Mouse (Mus musculus) neural tube, embryonic 14.5 days (tissue): ENCODE measurements around the gene Gpr55. TPM values are rescaled to one million over a fixed set of nuclear protein-coding genes. Genes with fewer than 3 reads are reported as not detected.

Experiments
- ATAC-seq: fragments of 200-750 bp; cut with Nextera tagmentation; 2 replicates; pipeline ENCODE4 v1.8.0; 2017; ENCODE audit warnings: low read depth, mild to moderate bottlenecking, moderate TSS enrichment, moderate library complexity
- H3K27ac ChIP-seq: fragments of 300-500 bp; sonication (generic); 2 replicates; pipeline ENCODE4 v1.5.1; 2014; ENCODE audit warnings: low read depth, mild to moderate bottlenecking, control low read depth, low read length, moderate library complexity, mixed read lengths
- H3K27me3 ChIP-seq: fragments of 300-500 bp; sonication (generic); 2 replicates; pipeline ENCODE4 v1.6.1; 2014; ENCODE audit warnings: low read length; ENCODE audit not compliant: control insufficient read depth, insufficient read depth
- H3K36me3 ChIP-seq: fragments of 300-500 bp; sonication (generic); 2 replicates; pipeline ENCODE4 v1.6.1; 2014; ENCODE audit warnings: low read length, mixed read lengths; ENCODE audit not compliant: control insufficient read depth, insufficient read depth
- H3K4me1 ChIP-seq: fragments of 300-500 bp; sonication (generic); 2 replicates; pipeline ENCODE4 v1.6.1; 2014; ENCODE audit warnings: low read length; ENCODE audit not compliant: control insufficient read depth, insufficient read depth
- H3K4me2 ChIP-seq: fragments of 300-500 bp; sonication (generic); 2 replicates; pipeline ENCODE4 v1.6.1; 2014; ENCODE audit warnings: mild to moderate bottlenecking, low read depth, low read length, control low read depth
- H3K4me3 ChIP-seq: fragments of 300-500 bp; sonication (generic); 2 replicates; pipeline ENCODE4 v1.5.1; 2014; ENCODE audit warnings: low read depth, low read length, control low read depth, mixed read lengths
- H3K9ac ChIP-seq: fragments of 300-500 bp; sonication (generic); replicated peaks from 2 replicates; pipeline ENCODE4 v1.6.1; 2014; ENCODE audit warnings: low read depth, mild to moderate bottlenecking, control low read depth, low read length, mixed read lengths
- H3K9me3 ChIP-seq: fragments of 300-500 bp; sonication (generic); 2 replicates; pipeline ENCODE4 v1.6.1; 2016; ENCODE audit warnings: low read length; ENCODE audit not compliant: control insufficient read depth
- WGBS: fragments of 180-500 bp; shearing (Covaris S2); extraction: QIAGEN DNeasy Blood & Tissue Kit; methylation state at CpG from one replicate; pipeline ENCODE4 v1.1.7; 2014; 5-methylcytosine and 5-hydroxymethylcytosine counted together
- polyA plus RNA-seq: library from polyadenylated mRNA; unstranded; fragments of >200 nt; fragmentation: Nextera tagmentation; extraction: Ambion mirVana; gene quantifications from 2 replicates; pipeline ENCODE4 v1.2.1, GENCODE M21; 2014

Gene Gpr55
- polyA plus RNA-seq, 1 experiment from 2014 or later = 0.13 TPM

- H3K9ac ChIP-seq = no peak overlapping the region
- ATAC-seq = peak; percentile 45
- peaks cover 11% of the 10 kb centered on the region for H3K4me1 ChIP-seq
- 23% methylated on average over 4 of the region's 4 CpGs for WGBS
- H3K27ac ChIP-seq = peak overlapping the region; percentile 76
- no peaks in the 10 kb centered on the region for H3K27me3 ChIP-seq
- H3K4me2 ChIP-seq = no peak overlapping the region
- no peaks in the 10 kb centered on the region for H3K9me3 ChIP-seq
- H3K4me3 ChIP-seq = no peak overlapping the region
- H3K36me3 ChIP-seq = no peaks in the 10 kb centered on the region
These were observed 32.1 kb downstream of the Gpr55 start for GRCm38 (mm10) chr1:85928688-85929065.

GRCm38 (mm10) chr1:85928057-85928687, 32.6 kb downstream of the Gpr55 start, which contains the start of gene 4933407L21Rik:
Gene 4933407L21Rik (plus strand): TSS chr1:85928483.
- H3K4me2 ChIP-seq = no peak within 1 kb of the TSS
- H3K27ac ChIP-seq = peak within 1 kb of the TSS; percentile 76
- no peak within 1 kb of the TSS for H3K4me3 ChIP-seq
- H3K36me3 ChIP-seq = no peaks in the 10 kb centered on the region
- peaks cover 6% of the 10 kb centered on the region; the same call in 1 of the 2 replicates for H3K4me1 ChIP-seq
- ATAC-seq = peak; percentile 90
- WGBS = 34% methylated on average over 4 of the region's 4 CpGs
- H3K27me3 ChIP-seq = no peaks in the 10 kb centered on the region
- no peak within 1 kb of the TSS for H3K9ac ChIP-seq
- no peaks in the 10 kb centered on the region for H3K9me3 ChIP-seq

- Histone ChIP-seq H3K4me3 (no peak overlapping the region), H3K27me3 (no peaks in the 10 kb centered on the region), H3K9me3 (no peaks in the 10 kb centered on the region), H3K4me1 (peaks cover 5% of the 10 kb centered on the region; the same call in 1 of the 2 replicates), H3K27ac (no peak overlapping the region), H3K36me3 (no peaks in the 10 kb centered on the region), H3K9ac (no peak overlapping the region), H3K4me2 (no peak overlapping the region)
- WGBS = 79% methylated on average over 5 of the region's 5 CpGs
- no peak for ATAC-seq
These were observed 35.6 kb downstream of the Gpr55 start for GRCm38 (mm10) chr1:85925183-85925582.

DNA sequence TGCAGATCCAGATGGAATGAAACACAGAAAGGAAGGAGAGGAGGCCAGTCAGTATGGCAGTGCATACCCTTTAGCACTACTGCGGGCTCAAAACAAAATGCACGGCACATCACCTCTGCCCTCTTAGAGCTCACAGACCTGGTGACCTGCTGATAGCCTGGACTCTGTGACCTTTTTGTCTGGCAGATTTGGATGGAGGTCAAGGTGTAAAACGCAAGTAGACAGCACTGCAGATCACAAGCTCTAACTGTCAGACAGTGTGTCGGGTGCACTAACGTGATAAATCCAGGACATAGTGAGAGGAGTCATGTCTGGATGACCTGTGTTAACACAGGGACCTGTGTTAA, 38.0 kb downstream of the Gpr55 start:
- H3K9ac ChIP-seq = no peak overlapping the region
- peaks cover 3% of the 10 kb centered on the region; the same call in 1 of the 2 replicates for H3K4me1 ChIP-seq
- no peaks in the 10 kb centered on the region for H3K27me3 ChIP-seq
- H3K36me3 ChIP-seq = no peaks in the 10 kb centered on the region
- H3K9me3 ChIP-seq = no peaks in the 10 kb centered on the region
- H3K27ac ChIP-seq = peak overlapping the region; percentile 39; the same call in 1 of the 2 replicates
- no peak for ATAC-seq
- H3K4me2 ChIP-seq = no peak overlapping the region
- 78% methylated on average over 5 of the region's 5 CpGs for WGBS
- no peak overlapping the region for H3K4me3 ChIP-seq

DNA sequence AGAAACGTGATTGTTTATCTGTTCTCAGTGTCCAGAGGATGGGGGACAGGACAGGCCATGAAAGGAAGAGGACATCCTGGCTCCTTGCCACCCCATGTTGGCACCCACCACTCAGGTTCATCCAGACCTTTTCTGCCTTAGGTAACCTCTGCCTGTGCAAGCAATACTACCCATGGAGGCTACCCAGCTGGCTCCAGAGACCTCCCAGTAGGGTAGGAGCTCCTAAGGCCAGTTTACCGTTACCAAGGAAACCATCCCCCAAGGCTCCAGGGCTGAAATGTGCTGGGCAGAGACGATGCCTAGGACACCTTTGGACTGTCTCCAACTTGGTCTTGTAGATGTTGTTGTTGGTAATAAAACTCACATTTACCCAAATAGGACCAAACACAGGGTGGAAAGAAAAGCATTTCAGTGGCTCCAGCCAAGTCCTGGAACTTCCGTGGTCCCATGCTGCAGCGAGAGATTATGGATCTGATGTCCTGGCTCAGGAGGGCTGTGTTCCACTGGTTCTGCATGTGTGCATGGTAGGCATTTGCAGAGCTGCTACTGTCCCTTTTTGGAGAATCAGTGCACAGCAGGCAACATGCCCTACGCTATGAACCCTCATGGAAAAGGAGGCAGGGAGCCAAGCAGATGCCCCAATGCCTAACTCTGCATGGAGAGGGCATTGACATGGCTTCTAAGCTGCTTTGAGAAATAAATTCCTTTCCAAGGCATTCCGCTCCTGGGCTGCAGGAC, 38.5 kb downstream of the Gpr55 start:
- WGBS = 56% methylated on average over 7 of the region's 7 CpGs

GRCm38 (mm10) chr1:85921725-85922124, 39.1 kb downstream of the Gpr55 start:
- peak; percentile 19; the same call in 1 of the 2 replicates for ATAC-seq
- H3K27ac ChIP-seq = 0 out of 2 replicates have a peak overlapping the region, but pooled peaks have one; percentile 7
- WGBS = 72% methylated on average over 7 of the region's 7 CpGs
- no peak overlapping the region for H3K4me2 ChIP-seq
- H3K9ac ChIP-seq = no peak overlapping the region
- peaks cover 8% of the 10 kb centered on the region for H3K4me1 ChIP-seq
- no peak overlapping the region for H3K4me3 ChIP-seq
- H3K36me3 ChIP-seq = no peaks in the 10 kb centered on the region
- no peaks in the 10 kb centered on the region for H3K9me3 ChIP-seq
- no peaks in the 10 kb centered on the region for H3K27me3 ChIP-seq

More for the DNA sequence above, 38.5 kb downstream of the Gpr55 start:
- peak; percentile 39; the same call in 1 of the 2 replicates for ATAC-seq
- Histone ChIP-seq H3K4me1 (peaks cover 3% of the 10 kb centered on the region), H3K9me3 (no peaks in the 10 kb centered on the region), H3K27ac (peak overlapping the region; percentile 39; the same call in 1 of the 2 replicates), H3K4me2 (no peak overlapping the region), H3K36me3 (no peaks in the 10 kb centered on the region), H3K4me3 (no peak overlapping the region), H3K27me3 (no peaks in the 10 kb centered on the region), H3K9ac (no peak overlapping the region)

GRCm38 (mm10) chr1:85919621-85920020, 41.2 kb downstream of the Gpr55 start:
- WGBS = 88% methylated on average over 7 of the region's 7 CpGs
- no peak overlapping the region for H3K9ac ChIP-seq
- no peaks in the 10 kb centered on the region for H3K27me3 ChIP-seq
- H3K4me2 ChIP-seq = no peak overlapping the region
- no peak for ATAC-seq
- no peak overlapping the region for H3K27ac ChIP-seq
- no peak overlapping the region for H3K4me3 ChIP-seq
- H3K36me3 ChIP-seq = no peaks in the 10 kb centered on the region
- peaks cover 13% of the 10 kb centered on the region for H3K4me1 ChIP-seq
- H3K9me3 ChIP-seq = no peaks in the 10 kb centered on the region

DNA sequence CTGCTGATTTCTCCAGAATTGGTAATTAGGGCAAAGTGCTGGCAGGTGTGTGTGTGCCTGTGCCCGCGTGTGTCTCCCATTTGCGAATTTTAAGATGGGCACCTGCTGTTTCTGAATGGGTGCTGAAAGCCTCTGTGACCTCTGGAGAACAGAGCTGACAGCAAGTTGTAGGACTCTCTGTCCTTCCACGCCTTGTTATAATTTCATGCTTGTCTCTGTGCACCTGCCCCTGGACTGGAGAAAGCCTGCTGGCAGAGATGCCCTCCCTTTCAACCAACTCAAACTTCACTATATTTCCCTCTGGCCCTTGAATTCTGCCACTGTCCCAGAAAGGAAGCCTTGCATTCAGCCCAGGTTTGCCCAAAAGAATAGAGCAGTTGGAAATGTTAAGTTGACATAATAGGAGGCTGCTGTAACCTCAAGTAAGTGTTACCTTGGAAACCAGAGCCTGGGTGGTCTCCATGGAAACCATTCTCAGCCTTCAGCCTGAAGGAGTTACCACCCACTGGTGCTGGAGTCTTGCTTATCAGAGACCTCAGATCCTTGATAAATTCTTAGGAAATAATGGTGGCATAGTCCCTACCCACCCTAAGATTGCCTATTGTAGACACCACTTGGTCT, 43.9 kb downstream of the Gpr55 start:
- Histone ChIP-seq H3K36me3 (no peaks in the 10 kb centered on the region), H3K4me3 (no peak overlapping the region), H3K27ac (peak overlapping the region; percentile 49), H3K9me3 (no peaks in the 10 kb centered on the region), H3K4me1 (peaks cover 13% of the 10 kb centered on the region), H3K9ac (no peak overlapping the region), H3K4me2 (no peak overlapping the region), H3K27me3 (no peaks in the 10 kb centered on the region)
- 9% methylated on average over 4 of the region's 4 CpGs for WGBS
- ATAC-seq = peak; percentile 86

DNA sequence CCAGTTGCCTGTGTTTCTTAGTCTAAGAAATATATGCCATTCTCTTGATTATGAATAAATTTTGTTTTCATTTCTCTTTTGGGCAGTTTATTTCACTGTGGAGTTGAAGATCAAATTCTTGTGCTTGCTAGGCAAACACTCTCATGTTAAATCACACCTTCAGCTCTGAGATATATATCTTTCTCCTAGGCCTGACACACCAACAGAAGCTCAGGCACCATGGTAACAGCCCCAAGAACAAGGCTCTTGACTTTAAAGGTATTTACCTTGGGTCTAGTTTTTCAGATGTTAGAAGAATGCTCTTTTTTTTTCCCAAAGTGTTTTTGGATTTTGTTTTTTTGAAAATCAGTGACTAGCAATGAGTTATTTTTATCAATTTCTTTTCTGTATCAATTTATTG, 44.9 kb downstream of the Gpr55 start:
- H3K36me3 ChIP-seq = no peaks in the 10 kb centered on the region
- no peaks in the 10 kb centered on the region for H3K27me3 ChIP-seq
- ATAC-seq = no peak
- no peaks in the 10 kb centered on the region for H3K9me3 ChIP-seq
- no peak overlapping the region for H3K4me2 ChIP-seq
- no peak overlapping the region for H3K27ac ChIP-seq
- H3K4me1 ChIP-seq = peaks cover 13% of the 10 kb centered on the region
- no peak overlapping the region for H3K9ac ChIP-seq
- H3K4me3 ChIP-seq = no peak overlapping the region
